Mouse (Mus musculus) neural tube, postnatal 0 days (tissue): Measurements from ENCODE around the gene Rybp. TPM values are rescaled to one million over a fixed set of nuclear protein-coding genes. Genes with fewer than 3 reads are reported as not detected.

Source experiments
- polyA plus RNA-seq: library from polyadenylated mRNA; unstranded; fragments of >200 nt; fragmentation: Nextera tagmentation; extraction: Ambion mirVana; gene quantifications from 2 replicates; pipeline ENCODE4 v1.2.1, GENCODE M21; 2015

The Rybp gene
- polyA plus RNA-seq: 22.8 and 29.5 TPM in 2 replicates

DNA sequence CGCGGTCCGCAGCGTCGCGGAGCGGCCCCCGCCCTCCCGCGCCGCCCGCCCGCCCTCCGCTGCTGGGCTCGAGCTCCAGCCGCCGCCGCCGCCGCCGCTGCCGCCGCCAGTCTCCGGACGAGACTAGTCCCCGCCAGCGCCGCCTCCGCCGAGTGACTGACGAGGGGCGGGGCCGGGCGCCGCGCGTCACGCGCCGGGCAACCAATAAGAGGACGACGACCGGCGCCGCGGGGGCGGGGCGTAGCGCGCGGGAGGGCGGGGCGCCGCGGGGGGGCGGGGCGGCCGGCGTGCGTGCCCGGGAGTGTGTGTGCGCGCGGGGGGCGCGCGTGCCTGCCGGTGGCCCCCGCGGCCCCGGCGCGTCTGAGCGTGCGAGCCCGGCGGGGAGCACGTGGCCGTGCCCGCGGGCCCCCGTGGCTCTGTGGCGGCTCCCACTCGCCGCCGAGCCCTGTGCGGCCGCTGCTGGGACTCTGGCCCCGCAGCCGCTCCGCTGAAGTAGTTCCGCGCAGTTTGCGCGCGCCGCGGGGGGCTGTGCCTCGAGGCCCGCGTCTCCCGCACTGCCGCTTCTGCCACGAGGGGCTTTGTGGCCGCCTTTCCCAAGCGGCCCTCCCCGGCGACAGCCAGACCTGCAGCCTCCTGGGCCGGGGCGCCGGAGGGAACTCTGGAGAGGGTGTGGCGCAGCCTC, at the start of gene Rybp:
TSS of gene Rybp (minus strand) at position 152 of the 682 bp plus-strand sequence.

